Comparison of ENCODE assay signal across 20 mouse cellular contexts in genomic region chr1:60762916-60763315, GRCm38 (mm10).
"Had no signal": no experiment of that assay in that cellular context is flagged by ENCODE, and none has a peak within 500 bp of the region (broad histone marks: within the 10 kb centered on the region; RNA-seq: fewer than 3 reads in every experiment).

No protein-coding gene starts in this region.

- H3K4me2 ChIP-seq: limb, embryonic 12.5 days; limb, embryonic 15.5 days; liver, embryonic 11.5 days; lung, embryonic 14.5 days; midbrain, embryonic 12.5 days; midbrain, embryonic 15.5 days; neural tube, embryonic 12.5 days; neural tube, embryonic 15.5 days; stomach, embryonic 15.5 days had no signal

- H3K27me3 ChIP-seq: limb, embryonic 12.5 days; limb, embryonic 15.5 days; midbrain, embryonic 12.5 days; midbrain, embryonic 15.5 days; neural tube, embryonic 12.5 days; neural tube, embryonic 15.5 days; stomach, embryonic 15.5 days had no signal

- DNase-seq: kidney, postnatal 14 days; kidney, postnatal 4 days; left cerebral cortex, postnatal 4 days; liver, postnatal 0 days; lung, embryonic 14.5 days; right cerebral cortex, adult 18-20 months; right cerebral cortex, postnatal 25 days; spleen, adult 18-20 months; thymus, postnatal 25 days had no signal

- H3K27ac ChIP-seq: limb, embryonic 12.5 days; limb, embryonic 15.5 days; liver, embryonic 14.5 days; macrophage; midbrain, embryonic 12.5 days; midbrain, embryonic 15.5 days; neural tube, embryonic 12.5 days; neural tube, embryonic 15.5 days; stomach, embryonic 15.5 days had no signal

- H3K36me3 ChIP-seq: limb, embryonic 12.5 days; limb, embryonic 15.5 days; midbrain, embryonic 12.5 days; midbrain, embryonic 15.5 days; neural tube, embryonic 12.5 days; neural tube, embryonic 15.5 days; stomach, embryonic 15.5 days had no signal

- H3K9me3 ChIP-seq: limb, embryonic 12.5 days; limb, embryonic 15.5 days; midbrain, embryonic 12.5 days; midbrain, embryonic 15.5 days; neural tube, embryonic 12.5 days; neural tube, embryonic 15.5 days; stomach, embryonic 15.5 days had no signal

- H3K9ac ChIP-seq: limb, embryonic 12.5 days; limb, embryonic 15.5 days; liver, embryonic 14.5 days; liver, postnatal 0 days; lung, embryonic 14.5 days; midbrain, embryonic 12.5 days; midbrain, embryonic 15.5 days; neural tube, embryonic 12.5 days; neural tube, embryonic 15.5 days; stomach, embryonic 15.5 days had no signal

- H3K4me1 ChIP-seq: limb, embryonic 12.5 days; limb, embryonic 15.5 days; midbrain, embryonic 12.5 days; midbrain, embryonic 15.5 days; neural tube, embryonic 12.5 days; neural tube, embryonic 15.5 days; stomach, embryonic 15.5 days had no signal

- ATAC-seq: liver, postnatal 0 days; lung, postnatal 0 days; midbrain, embryonic 15.5 days had no signal

- H3K4me3 ChIP-seq: limb, embryonic 12.5 days; limb, embryonic 15.5 days; midbrain, embryonic 12.5 days; midbrain, embryonic 15.5 days; neural tube, embryonic 12.5 days; neural tube, embryonic 15.5 days; stomach, embryonic 15.5 days had no signal
